Mouse (Mus musculus): ENCODE results near the gene Aym1.
"Not testable (repeated sequence)": the region's sequence is repeated elsewhere in the genome, so short reads cannot be mapped to it uniquely, and the experiment has no call there.

Aym1 gene

DNA sequence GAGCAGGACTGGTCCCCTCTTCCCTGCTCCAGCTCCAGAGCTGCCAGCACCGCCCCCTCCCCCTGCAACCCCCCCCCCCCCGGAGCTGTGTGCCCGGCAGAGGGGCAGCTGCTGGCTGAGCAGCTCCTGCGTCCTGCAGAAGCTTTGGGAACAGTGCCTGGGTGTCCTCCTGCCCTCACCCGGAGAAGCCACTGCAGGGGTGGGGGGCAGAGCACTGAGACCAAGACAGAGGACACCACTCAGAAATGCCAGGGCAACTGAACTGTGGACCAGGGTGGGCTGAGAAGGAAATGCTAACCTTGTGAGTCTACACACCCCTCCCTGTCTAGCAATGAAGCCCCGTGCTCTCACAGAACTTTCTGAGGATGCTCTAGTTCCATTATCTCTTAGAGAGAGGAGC is at the start of gene Aym1:
Aym1 (plus strand) TSS at position 109 of the 400 bp plus-strand sequence.
- DNase-seq (ENCODE audit: low spot score) = no peak

DNA sequence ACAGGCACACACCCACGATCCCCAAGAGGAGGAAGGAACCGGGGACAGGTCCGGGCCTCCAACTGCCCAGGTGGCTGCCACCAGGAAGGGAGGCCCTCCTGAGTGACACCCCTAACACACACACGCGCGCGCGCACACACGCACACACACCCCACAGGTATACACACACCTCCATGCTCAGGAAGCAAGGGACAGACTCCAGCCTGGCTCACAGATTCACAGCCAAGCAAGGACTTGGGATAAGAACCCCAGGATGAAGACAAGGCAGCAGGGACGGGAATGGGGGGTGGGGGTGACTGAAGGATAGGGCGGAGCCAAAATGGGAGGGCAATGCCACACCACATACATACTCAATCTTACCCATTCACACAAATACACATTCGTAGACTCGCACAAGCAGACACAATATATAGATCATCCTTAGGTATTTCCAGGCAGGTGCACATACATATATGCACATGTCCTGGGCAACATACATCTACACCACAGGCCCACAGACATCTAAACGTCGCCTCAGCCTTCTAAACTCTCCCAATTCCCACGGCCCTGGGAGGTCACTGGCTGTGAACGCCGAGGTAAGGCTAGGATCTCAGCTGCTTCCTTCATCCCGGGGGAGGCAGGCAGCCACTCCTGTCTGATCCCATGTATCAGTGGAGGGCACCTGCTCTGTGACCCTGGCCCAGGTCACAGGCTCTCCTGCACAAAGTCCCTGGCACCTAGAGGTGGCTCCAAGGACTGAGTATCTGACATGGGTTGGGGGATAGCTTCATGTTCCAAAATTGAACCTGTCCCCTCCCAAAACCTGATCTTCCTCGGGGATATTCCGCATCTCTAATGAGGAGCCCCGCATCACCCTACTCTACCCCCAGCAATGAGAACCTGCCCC is 47.4 kb upstream of the Aym1 start:
- no peak for DNase-seq (ENCODE audit: low spot score)

DNA sequence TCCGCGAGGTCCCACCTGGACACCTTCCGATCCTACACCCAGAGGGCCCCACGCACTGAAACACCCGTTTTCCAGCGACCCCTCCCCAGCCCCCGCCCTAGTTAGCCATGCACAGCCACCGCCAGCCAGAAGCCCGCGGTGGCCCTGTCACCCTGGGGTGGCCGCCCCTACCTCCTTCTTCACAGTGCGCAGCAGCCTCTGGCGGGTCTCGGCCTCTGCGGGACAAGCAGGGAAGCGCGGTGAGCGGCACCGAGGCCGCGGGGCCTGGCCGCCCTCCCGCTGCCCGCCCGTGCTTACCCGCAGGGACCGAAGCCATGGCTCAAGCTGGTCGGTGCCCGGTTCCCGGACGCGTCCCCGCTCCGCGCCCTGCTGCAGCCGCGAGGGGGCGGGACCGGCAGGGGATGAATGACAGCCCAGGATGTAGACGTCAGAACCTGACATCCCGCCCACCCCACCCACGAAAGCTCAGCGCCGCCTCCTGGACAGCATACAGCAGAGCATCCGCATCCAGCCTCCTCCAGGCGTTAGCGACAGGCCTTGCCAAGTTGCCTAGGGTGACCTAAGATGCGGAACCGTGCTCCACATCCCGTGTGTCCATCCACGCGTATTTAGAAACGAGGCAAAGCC is 46.6 kb upstream of the Aym1 start, which contains the start of gene Sgsm1:
Sgsm1 (minus strand) TSS at position 410 of the 627 bp plus-strand sequence.
- peak; percentile 88 for DNase-seq (ENCODE audit: low spot score)

DNA sequence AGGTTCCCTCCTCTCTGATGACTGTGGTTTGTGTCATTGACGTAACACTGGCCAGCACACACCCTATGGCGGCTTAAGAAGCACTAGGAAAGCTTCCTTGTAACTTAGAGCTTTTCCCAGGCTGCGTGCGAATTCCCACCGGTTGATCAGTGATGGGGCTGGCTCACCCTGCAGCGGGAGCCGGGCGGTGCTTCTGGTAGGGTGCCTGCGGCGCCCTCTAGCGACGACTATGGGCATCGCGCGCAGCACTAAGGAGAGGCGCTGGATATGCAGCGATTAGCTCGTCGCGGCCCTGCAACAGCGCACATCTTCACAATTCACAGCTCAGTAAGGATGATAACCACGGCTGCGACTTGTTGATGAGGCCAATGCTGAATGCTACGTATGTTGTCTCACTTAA is 43.1 kb upstream of the Aym1 start:
- peak; percentile 88 for DNase-seq (ENCODE audit: low spot score)

DNA sequence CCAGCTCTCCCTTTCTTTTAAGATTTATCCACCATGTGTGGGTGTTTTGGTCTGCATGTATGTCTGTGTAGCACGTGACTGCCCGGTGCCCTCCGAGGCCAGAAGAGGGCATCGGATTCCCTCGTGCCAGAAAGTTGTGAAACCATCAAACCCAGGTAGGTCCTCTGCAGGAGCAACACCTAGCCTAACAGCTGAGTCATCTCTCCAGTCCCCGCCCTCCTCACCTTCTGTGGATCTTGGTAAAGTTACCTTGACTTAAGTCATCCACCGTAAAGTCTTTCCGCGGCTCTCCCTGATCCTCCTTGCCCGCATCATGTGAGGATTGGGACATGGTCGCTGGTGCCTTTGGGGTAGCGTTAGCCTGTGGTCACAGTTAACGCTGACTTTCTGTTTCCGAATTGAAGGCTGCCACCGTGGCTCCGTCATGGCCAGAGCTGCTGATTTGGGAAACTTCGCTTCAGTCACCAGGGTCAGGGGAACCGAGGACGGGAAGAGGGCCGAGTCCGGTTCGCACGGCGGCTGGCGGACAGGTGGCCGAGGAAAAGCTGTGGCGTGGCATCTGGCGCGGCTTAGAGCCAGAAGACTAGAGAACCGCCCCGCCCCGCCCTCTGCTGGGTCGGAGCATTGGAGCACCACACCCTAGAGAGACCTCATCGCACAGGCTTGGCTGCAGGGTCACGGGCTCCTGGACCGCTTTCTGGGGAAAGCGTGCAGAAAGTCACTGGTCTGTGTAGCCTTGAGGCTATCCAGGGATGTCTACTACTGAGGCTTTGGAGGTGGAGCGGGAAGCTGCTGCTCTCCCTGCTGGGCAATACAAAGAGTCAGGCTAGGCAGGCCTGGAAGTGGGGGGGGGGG is 33.1 kb upstream of the Aym1 start:
- peak; percentile 72 for DNase-seq (ENCODE audit: low spot score)

DNA sequence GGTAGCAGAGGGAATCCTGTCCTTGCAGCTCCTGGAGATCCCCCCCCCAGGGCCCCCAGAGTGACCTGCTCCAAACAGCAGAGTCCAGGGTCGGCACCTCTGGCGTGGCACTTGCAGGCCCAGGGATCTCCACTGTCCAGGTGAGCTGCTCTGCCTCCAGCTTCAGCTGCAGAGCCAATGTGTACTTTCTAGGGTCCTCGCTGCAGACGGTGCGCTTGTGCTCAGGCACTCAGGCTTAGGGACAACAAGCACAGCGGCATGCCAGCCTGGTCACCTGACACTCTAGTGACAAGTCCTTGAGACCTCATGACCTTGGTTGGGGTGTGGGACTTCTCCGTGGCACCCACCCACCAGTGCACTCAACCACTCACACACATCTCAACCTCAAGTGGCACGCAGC is 27.6 kb upstream of the Aym1 start:
- DNase-seq (ENCODE audit: low spot score) = no peak

DNA sequence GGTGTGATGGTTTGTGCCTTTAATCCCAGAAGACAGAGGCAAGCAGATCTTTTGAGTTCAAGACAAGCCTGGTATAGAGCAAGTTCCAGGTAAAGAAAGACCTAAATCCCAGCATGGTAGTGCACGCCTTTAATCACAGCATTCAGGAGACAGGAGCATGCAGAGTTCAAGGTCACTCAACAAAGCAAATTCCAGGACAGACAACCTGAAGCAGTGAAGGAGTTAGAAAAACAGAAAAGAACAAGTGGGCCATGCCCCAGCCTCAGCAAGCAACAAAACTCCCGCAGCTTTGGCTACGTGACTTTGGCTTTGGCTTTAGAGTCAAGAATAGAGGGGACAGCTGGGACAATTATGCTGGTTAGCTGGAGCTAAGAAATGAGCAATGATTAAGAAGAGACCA is 26.9 kb upstream of the Aym1 start:
- no peak for DNase-seq (ENCODE audit: low spot score)

DNA sequence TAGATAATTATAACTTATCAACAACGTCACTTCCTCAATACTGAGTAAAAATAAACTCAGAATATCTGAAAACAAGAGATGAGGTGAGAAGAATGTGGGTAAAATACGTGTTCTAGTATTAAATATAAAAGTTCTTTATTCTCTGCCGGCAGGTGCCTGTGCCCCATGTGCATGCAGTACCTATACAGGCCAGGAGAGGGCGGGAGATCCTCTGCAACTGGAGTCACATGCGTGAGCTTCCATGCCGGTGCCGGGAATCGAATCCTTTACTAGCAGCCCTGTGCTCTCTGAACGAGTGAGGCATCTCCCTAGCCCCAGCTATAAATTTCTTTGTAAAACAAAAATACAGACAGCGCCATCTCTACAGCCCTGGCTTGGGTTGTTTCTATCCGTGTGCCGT is 24.9 kb upstream of the Aym1 start:
- peak; percentile 66 for DNase-seq (ENCODE audit: low spot score)

DNA sequence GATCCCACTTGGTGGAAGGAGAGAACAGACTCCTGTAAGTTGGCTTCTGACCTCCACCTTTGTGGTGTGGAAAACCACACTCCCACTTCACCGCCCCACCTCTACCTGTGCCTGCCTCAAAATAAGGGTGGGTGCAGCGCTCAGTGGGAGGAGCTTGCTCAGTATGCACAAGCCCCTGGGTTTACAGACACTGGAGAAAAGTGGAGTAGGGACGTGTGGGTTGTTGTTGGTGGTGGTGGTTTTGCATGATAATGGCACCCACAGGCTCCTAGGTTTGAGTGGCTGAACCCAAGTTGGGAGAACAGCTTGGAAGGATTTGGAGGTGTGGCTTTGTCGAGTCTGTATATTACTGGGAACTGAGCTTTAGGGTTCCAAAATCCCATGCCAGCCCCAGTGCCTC is 24.2 kb upstream of the Aym1 start:
- no peak for DNase-seq (ENCODE audit: low spot score)

DNA sequence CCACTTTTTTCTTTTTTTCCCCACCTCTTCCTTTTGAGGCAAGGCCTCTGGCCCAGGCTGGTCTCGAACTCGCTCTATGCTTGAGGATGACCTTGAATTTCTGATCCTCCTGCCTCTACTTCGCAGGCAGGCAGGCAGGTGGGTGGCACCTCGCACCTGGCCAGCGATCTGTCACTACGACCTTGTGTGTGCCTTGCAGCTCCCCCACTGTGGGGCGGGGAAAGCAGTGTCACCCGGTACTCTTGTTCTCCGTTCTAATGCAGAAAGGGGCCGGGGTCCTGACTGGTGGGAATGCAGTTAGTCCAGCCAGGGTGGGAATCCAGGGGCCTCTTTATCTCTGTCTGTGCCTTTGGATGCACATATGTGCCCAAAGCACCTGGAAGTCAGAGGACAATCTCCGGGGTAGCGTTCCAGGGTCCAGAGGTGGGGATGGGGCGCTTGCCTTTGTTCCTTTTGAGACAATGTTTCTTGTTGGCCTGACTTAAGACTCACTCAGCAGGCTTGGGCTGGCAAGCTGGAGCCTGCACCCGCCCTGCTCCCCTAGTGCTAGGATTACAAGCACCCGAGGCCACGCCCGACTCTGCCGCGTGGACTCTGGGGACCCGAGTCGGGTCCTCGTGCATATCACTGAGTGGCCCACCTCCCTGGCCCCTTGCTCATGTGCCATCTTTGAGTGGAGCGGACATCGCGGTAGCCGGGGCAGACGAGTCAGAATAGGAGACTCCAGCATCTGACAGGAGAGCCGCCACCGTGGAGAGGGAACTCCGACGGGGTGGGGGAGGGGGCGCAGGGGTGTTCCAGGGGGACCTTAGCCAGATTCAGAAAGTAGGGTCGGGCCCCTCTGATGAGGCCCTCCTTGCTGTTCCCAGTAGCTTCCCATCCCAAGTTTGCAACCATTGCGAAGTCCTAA is 22.2 kb upstream of the Aym1 start:
- DNase-seq (ENCODE audit: low spot score) = no peak

DNA sequence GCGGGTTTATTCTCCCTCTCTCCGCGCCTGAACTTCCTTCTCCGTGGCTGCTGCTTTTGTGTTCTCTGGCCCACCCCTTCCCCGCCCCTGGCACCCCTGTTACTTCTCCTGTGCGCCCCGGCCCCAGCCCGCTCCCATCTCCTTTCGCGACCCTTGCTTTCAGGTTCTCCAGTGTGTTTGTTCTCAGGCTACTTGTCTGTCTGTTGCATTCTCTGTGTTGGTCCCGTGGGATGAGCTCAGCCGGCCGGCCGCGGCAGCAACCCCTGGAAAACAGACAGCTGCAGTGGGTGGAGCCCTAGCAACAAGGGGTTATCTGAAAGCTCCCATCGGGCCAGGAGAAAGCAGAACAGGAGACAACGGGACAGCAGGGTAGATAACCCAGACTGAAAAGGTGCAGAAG is 21.4 kb upstream of the Aym1 start:
- DNase-seq (ENCODE audit: low spot score) = peak; percentile 60

DNA sequence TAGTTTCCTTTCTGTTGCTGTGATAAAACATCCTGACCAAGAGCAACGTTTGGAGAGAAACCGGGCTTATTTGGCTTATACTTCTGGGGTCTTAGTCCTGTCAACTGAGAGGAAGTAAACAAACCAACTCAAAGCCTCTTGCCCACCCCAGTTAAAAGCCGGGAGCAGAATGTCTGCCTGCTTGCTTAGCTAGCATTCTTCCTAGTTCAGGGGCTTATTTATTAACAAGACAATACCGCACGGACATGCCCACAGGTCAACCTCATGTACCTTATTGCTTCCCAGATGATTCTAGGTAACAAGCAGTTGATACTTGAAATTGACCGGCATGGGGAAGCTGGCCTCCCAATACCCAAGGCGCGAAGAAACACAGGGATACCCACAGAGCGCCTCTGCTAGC is 20.8 kb upstream of the Aym1 start:
- no peak for DNase-seq (ENCODE audit: low spot score)

DNA sequence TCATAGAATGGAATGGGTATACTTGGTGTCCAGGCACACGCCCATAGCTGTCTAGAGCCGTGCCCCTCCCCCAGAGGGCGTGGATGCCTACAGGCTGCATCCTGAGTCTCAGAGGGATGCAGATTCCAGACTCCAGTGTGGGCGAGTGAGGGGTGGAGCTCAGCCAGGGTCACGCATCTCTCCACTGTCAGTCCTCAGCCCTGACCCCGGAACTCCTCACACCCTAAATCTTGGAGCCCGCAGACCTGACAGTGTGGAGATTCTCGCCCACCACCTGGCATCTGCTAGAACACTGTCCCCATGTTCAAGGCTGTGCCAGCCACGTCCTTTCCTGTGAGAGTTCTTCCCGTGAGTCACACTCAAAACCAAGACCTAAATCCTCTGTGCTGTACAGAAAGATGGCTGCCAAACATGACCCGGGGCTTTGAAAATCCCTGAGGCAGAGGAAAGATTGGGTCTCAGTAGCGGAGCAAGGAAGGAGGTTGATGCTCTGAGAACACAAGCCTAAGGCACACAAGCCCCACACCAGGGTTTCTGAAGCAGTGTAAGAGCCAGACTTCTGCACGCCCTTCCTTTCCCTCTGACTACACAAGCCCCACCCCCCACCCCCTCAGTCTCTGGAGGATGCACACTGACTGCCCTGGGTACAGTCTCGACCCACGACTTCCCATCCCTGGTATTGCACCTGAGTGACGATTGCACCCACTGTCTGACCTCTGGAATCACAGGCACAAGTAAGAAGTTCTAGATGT is 12.3 kb upstream of the Aym1 start:
- DNase-seq (ENCODE audit: low spot score) = no peak

DNA sequence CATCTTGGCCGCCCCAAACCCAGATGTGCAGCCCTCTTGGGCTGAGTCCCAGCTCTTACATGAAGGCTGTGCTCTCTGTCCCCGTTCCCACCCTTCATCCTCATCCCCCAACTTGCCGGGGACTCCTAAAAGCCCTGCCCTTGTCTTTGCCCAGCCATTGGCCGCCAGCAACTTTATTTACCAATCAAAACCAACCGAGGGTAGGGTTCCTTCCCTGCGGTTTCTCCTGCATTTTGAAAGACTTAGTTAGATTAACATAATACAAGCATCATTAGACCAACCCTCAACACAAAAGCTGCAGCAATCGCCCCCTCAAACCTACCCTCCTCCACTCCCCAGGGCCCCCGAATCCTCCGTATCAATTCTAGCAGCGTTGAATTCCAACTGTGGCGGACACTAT is 11.3 kb upstream of the Aym1 start:
- DNase-seq (ENCODE audit: low spot score) = no peak

DNA sequence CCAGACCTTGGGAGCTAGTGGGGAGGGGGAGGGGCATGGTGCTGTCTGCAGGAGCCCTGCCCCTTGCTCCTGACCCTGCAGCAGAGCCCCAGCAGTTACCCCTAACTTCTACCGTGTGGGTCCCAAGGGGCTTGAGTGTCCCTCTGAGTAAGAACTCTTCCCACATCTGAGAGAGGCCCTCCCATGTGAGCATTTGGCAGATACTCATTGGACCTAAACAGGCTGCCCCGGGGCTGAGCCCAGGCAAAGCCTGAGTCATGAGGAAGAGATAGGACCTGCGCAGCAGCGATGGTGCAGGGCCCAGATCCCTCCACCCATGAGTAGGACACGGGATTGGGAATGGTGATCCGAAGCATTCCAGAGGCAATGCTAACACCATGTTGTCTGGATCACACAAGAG is 10.4 kb upstream of the Aym1 start:
- DNase-seq (ENCODE audit: low spot score) = not testable (repeated sequence)

DNA sequence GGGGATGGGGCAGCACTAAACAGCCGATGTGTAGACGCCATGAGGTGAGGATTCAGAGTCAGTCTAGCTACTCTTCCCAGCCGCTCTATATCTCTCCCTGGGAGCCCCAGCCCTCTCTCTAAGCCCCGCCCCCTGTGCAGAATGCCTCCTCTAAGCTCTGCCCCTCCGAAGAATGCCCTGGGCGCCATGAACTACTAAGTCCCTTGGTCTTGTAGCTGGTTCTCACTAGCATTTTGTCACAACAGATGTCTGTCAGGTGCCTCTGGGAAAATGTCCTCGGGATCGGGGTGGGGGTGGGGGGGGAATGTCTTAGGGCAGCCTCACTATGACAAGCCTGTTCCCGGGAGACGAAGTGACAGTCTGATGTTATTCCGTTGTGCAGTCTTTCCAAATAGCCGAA is 9.5 kb upstream of the Aym1 start:
- no peak for DNase-seq (ENCODE audit: low spot score)

DNA sequence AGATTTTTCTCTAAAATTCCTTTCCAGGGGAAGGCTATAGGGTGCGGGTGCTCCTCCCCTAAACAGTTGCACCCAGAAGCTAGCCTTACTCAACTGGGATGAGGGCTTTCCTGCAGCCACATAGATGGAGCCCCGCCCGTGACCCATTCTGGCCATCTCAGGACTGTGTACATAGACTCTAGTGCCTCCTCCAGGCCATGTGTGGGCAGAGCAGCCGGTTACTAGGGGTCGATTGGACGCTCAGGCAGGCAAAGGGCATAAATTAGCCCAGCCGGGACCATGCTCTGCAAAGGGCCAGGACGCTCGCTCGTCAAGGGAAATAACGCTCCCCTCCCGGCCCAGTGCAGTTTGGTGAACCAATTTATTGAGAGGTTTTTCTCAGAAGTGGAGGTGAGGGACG is 8.5 kb upstream of the Aym1 start:
- DNase-seq (ENCODE audit: low spot score) = peak; percentile 77

DNA sequence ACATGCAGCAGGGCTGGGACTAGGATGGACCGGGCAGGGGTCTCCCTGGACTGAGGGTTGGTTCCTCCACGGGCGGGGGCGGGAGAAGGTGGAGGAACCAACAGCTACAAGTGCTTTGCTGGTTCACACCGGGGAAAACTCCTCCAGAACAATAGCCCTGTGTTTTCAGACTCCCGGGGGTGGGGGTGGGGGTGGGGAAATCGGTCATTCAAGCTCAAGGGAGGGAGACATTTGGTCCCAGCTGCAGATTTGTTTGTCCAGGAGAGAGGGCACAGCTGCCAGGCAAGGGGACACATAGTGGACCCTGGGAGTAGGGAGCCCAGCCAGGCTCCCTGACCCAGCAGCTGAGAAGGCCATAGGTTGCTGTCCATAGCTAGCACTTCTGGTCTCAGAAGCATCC is 7.9 kb upstream of the Aym1 start:
- no peak for DNase-seq (ENCODE audit: low spot score)

DNA sequence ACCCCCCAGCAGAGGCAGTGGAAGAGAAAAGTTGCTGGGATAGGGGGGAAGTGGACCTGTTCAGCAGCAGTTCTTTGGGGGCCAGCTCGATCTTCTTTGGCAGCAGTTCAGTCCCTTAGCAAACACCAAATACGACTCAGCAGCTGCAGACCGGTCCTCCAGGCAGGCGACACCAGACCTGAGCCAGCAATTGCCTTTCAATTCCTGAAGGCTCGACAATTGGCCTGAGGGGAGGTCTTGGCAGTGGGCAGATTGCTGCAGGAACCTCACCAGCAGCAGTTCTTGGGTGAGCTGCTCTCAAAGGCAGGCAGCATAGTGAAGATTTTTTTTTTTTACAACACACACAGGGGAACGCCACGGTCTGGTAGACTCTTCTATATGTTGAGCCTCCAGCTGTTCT is 7.3 kb upstream of the Aym1 start:
- DNase-seq (ENCODE audit: low spot score) = no peak

DNA sequence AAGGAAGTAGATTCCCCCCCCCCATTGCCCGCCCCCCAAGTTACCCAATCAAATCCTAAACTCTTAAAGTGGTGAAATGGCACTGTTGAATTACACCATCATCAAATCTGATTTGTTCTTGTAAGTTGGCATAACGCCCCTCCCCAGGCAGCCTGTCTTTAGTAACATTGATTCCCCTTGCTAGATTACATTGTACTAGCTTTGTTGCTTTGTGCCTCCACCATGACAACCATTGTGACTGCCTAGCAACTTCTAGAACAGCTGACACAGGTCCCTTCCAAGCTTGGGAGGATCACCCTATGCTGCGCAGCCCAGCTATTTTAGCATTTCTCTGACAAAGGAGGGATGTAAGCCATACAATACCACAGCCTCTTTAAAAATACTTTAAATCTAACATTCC is 5.3 kb upstream of the Aym1 start:
- DNase-seq (ENCODE audit: low spot score) = peak; percentile 65

DNA sequence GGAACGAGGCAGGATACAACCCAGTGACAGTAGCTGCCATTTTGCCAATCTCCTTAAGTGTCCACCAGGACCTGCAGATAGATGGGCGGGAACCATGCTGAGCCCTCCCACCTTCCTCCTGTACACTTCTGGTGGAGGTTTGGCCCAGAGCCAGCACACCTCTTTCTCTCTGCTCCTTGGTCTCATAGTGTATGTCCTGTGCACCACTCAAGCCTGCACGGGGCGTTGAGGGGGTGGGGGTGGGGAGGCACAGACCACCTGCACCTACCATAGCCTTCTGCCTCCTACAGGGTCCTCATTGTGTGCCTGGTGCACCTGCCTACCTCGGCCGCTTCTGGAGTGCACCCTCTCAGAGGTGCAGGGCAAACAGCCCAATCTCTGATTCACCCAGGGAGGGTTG is 4.5 kb upstream of the Aym1 start:
- no peak for DNase-seq (ENCODE audit: low spot score)
